Mouse (Mus musculus) small intestine, adult 2 months (tissue): Measurements from ENCODE around the gene Nt5c3.

Experiments
- CTCF ChIP-seq: fragments of 200-500 bp; IDR thresholded peaks from 2 replicates; pipeline ENCODE4 v1.5.1; 2012; ENCODE audit warnings: low read depth, mild to moderate bottlenecking, control low read depth, inconsistent platforms, low read length, moderate library complexity, mixed read lengths; ENCODE audit not compliant: insufficient replicate concordance, insufficient read length; ENCODE audit errors: extremely low read depth
- POLR2A ChIP-seq: fragments of 200-500 bp; IDR thresholded peaks from 2 replicates; pipeline ENCODE4 v1.6.1; 2012; ENCODE audit warnings: low read depth, mild to moderate bottlenecking, control low read depth, inconsistent platforms, low read length, moderate library complexity

- TF ChIP-seq CTCF (no peak), POLR2A (no peak)
Measured at GRCm38 (mm10) chr6:56905486-56905885, 18.2 kb downstream of the Nt5c3 start.
